Mouse (Mus musculus) MEL (cell line): ENCODE data around the gene Ptgir.

Source experiments
- CTCF ChIP-seq, 3 experiments: IDR thresholded peaks in 2 of 3; conservative IDR thresholded peaks in 1 of 3; 2 replicates each; pipeline ENCODE4 v1.5.1; 2011 to 2012; ENCODE audit warnings: low read length in 3 of 3, low read depth in 2 of 3, mild to moderate bottlenecking in 2 of 3, improper control_type of control experiment in 1 of 3, inconsistent platforms in 1 of 3, mixed read lengths in 1 of 3, moderate library complexity in 1 of 3; ENCODE audit not compliant: control insufficient read depth in 1 of 3, insufficient read depth in 1 of 3, poor library complexity in 1 of 3, severe bottlenecking in 1 of 3
- EP300 ChIP-seq, 2 experiments: IDR thresholded peaks; 2 replicates each; pipeline ENCODE4 v1.6.1; 2011; ENCODE audit warnings: improper control_type of control experiment in 2 of 2, low read length in 2 of 2, low read depth in 1 of 2, mild to moderate bottlenecking in 1 of 2
- GATA1 ChIP-seq: IDR thresholded peaks from 2 replicates; pipeline ENCODE4 v1.6.1; 2011; ENCODE audit warnings: low read depth, low read length, improper control_type of control experiment
- POLR2A ChIP-seq, 2 experiments: IDR thresholded peaks; 2 replicates each; pipeline ENCODE4 v1.6.1; 2011 to 2012; ENCODE audit warnings: low read length in 2 of 2, mild to moderate bottlenecking in 2 of 2, control low read depth in 1 of 2, improper control_type of control experiment in 1 of 2, low read depth in 1 of 2, moderate library complexity in 1 of 2; ENCODE audit not compliant: control insufficient read depth in 1 of 2, insufficient read depth in 1 of 2, poor library complexity in 1 of 2
- POLR2AphosphoS5 ChIP-seq: IDR thresholded peaks from 2 replicates; pipeline ENCODE4 v1.6.1; 2012; ENCODE audit warnings: low read depth, borderline replicate concordance, mild to moderate bottlenecking, inconsistent platforms, low read length, moderate library complexity, mixed read lengths
- TAL1 ChIP-seq: IDR thresholded peaks from 2 replicates; pipeline ENCODE4 v1.6.1; 2012; ENCODE audit warnings: mild to moderate bottlenecking, inconsistent platforms, low read length, moderate library complexity, mixed read lengths
- TBP ChIP-seq: IDR thresholded peaks from 2 replicates; pipeline ENCODE4 v1.8.0; 2011; ENCODE audit warnings: low read depth, low read length, improper control_type of control experiment
- TCF12 ChIP-seq: IDR thresholded peaks from 2 replicates; pipeline ENCODE4 v1.6.1; 2014; ENCODE audit warnings: low read depth, mild to moderate bottlenecking, inconsistent platforms, low read length, improper control_type of control experiment, moderate library complexity

DNA sequence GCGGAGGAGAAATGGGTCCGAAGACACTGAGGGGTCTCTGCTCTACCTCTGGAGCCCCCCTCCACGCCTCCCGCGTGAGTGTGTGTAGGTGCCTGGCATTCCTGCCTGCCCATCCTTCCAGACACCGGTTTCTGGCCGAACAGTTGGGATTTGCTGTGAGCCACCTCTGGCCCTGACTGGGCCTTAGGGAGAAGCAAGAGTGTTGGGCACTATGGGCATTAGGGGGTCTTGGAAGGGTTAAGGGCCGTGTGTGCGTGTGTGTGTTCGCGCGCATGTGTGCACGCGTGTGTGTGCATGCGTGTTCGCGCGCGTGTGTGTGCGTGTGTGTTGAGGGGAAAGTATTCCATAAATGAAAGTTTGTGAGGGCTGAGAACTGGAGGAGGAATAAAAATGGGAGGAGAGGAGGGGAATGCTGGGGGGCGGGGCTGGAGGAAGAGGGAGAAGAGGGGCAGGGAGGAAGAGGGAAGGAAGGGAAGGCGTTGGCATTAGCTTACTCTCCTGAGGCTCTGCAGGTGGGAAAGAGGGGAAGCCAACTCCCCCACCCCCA is 41.1 kb downstream of the Ptgir start:
- TF ChIP-seq EP300 (IDR thresholded peaks at IDR 0.05; ENCODE audit: low read depth in 1 of 2, low read length in 2 of 2) (no peak), TBP (no peak), GATA1 (no peak), TAL1 (no peak), TCF12 (no peak), CTCF (IDR thresholded peaks at IDR 0.05 in 2 of 3, conservative IDR thresholded peaks at IDR 0.05 in 1 of 3; ENCODE audit: control insufficient read depth in 1 of 3, insufficient read depth in 1 of 3, low read depth in 2 of 3, low read length in 3 of 3, poor library complexity in 1 of 3, severe bottlenecking in 1 of 3) (no peak), POLR2AphosphoS5 (no peak), POLR2A (IDR thresholded peaks at IDR 0.05; ENCODE audit: control insufficient read depth in 1 of 2, insufficient read depth in 1 of 2, low read depth in 1 of 2, low read length in 2 of 2, poor library complexity in 1 of 2) (no peak)
